Mouse (Mus musculus): ENCODE data around the gene Urb1.
A peak's percentile ranks its signal among the peaks of the same experiment; 100 is the strongest.

Urb1 gene

GRCm38 (mm10) chr16:90809975-90810715, at the start of gene Urb1:
TSS of gene Urb1 (minus strand) at chr16:90810413.
- peak; percentile 95 for DNase-seq (ENCODE audit: low read depth, low spot score)

GRCm38 (mm10) chr16:90858206-90858605, 48.0 kb upstream of the Urb1 start:
- no peak for DNase-seq (ENCODE audit: low read depth, low spot score)

GRCm38 (mm10) chr16:90856552-90857200, 46.5 kb upstream of the Urb1 start:
- no peak for DNase-seq (ENCODE audit: low read depth, low spot score)

- no peak for DNase-seq (ENCODE audit: low read depth, low spot score)
Observed at GRCm38 (mm10) chr16:90851621-90852334, 41.6 kb upstream of the Urb1 start.

- DNase-seq (ENCODE audit: low read depth, low spot score), result no peak
Observed at GRCm38 (mm10) chr16:90850881-90851280, 40.7 kb upstream of the Urb1 start.

- peak; percentile 47 for DNase-seq (ENCODE audit: low read depth, low spot score)
Observed at GRCm38 (mm10) chr16:90849262-90849661, 39.0 kb upstream of the Urb1 start.

GRCm38 (mm10) chr16:90848697-90849096, 38.5 kb upstream of the Urb1 start:
- no peak for DNase-seq (ENCODE audit: low read depth, low spot score)

- DNase-seq (ENCODE audit: low read depth, low spot score), result no peak
Observed at GRCm38 (mm10) chr16:90845591-90845990, 35.4 kb upstream of the Urb1 start.

GRCm38 (mm10) chr16:90845038-90845437, 34.8 kb upstream of the Urb1 start:
- DNase-seq (ENCODE audit: low read depth, low spot score), result no peak

- peak; percentile 51 for DNase-seq (ENCODE audit: low read depth, low spot score)
Observed at GRCm38 (mm10) chr16:90842164-90842563, 32.0 kb upstream of the Urb1 start.

- DNase-seq (ENCODE audit: low read depth, low spot score), result no peak
Observed at GRCm38 (mm10) chr16:90837431-90837830, 27.2 kb upstream of the Urb1 start.

- DNase-seq (ENCODE audit: low read depth, low spot score), result peak; percentile 62
Observed at GRCm38 (mm10) chr16:90833041-90833791, 23.0 kb upstream of the Urb1 start.

- DNase-seq (ENCODE audit: low read depth, low spot score), result no peak
Observed at GRCm38 (mm10) chr16:90832495-90832894, 22.3 kb upstream of the Urb1 start.

GRCm38 (mm10) chr16:90831676-90832075, 21.5 kb upstream of the Urb1 start:
- no peak for DNase-seq (ENCODE audit: low read depth, low spot score)

GRCm38 (mm10) chr16:90830686-90831439, 20.6 kb upstream of the Urb1 start:
- DNase-seq (ENCODE audit: low read depth, low spot score), result peak; percentile 63

GRCm38 (mm10) chr16:90829894-90830685, 19.9 kb upstream of the Urb1 start:
- DNase-seq (ENCODE audit: low read depth, low spot score), result peak; percentile 67

- no peak for DNase-seq (ENCODE audit: low read depth, low spot score)
Observed at GRCm38 (mm10) chr16:90829136-90829535, 18.9 kb upstream of the Urb1 start.

GRCm38 (mm10) chr16:90827498-90827897, 17.3 kb upstream of the Urb1 start:
- DNase-seq (ENCODE audit: low read depth, low spot score), result no peak

- DNase-seq (ENCODE audit: low read depth, low spot score), result no peak
Observed at GRCm38 (mm10) chr16:90826457-90826856, 16.2 kb upstream of the Urb1 start, which contains the start of gene Eva1c. TSS of gene Eva1c (plus strand) at chr16:90826719.

GRCm38 (mm10) chr16:90826041-90826440, 15.8 kb upstream of the Urb1 start:
- no peak for DNase-seq (ENCODE audit: low read depth, low spot score)
